Mouse (Mus musculus) hindlimb bud, embryonic 11.5 days (tissue): Measurements from ENCODE around the gene Vmn1r232.

Source experiments
- DNase-seq: peaks from one replicate; pipeline ENCODE4 v3.0.0-alpha.2; 2012; ENCODE audit warnings: low read depth, low spot score; ENCODE audit errors: extremely low spot score

Gene Vmn1r232

DNA sequence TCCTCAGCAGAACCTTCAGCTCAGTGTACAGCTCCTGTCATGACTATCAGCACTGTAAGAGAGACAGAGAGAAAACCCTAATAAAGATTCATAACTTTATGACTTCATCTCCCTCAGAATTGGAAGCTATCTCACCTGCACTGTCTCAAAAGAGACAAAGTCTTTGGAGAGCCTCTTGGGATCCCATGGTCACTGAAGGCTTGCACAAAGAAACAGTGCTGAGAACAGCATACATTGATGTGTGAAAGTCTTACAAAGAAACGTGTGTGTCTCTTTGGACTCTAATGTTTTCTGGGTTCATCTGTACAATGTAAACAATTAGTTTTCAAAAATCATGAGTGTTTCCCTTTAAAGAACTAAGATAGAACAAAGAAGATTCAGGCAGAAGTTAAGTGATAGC is at the start of gene Vmn1r232:
Gene Vmn1r232, minus strand, starts transcription at position 101 of the 400 bp plus-strand sequence.
- DNase-seq = no peak

DNA sequence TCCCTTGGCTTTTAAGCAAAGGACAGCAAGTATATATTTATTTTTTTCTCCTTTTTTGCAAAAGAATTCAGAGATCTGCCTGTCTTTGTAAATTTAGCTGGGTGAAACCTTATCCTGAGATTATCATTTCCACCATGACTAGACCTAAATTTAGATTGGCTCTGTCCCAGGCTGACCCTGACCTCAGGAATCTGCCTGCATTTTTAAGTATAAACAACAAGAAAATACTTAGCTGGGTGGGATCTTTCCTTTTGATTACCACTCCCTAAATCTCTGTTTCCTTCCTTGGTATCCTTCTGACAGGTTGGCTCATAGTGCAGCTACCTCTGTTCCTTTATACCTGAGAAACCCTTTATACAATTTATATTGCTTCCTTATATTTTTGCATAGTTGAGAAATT is 47.2 kb upstream of the Vmn1r232 start:
- no peak for DNase-seq

DNA sequence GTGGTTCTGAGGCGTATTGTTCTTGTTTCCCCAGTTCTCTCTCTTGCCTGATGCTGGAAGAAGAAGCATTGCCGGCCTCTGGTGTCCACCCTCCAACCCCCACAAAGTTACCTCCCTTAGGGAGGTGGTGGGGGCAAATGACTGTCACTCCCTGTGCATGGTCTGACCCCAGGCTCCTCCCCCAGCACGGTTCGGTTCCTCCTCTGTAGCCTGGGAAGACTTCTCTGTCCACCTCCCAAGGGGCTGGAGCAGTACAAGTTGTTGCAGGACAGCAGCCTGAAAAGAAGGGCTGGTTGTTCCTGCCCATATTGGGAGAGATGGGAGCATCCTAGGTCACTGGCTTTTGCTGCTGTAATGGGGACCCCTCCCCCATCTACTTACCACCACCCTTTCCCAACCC is 45.9 kb upstream of the Vmn1r232 start:
- DNase-seq = no peak

DNA sequence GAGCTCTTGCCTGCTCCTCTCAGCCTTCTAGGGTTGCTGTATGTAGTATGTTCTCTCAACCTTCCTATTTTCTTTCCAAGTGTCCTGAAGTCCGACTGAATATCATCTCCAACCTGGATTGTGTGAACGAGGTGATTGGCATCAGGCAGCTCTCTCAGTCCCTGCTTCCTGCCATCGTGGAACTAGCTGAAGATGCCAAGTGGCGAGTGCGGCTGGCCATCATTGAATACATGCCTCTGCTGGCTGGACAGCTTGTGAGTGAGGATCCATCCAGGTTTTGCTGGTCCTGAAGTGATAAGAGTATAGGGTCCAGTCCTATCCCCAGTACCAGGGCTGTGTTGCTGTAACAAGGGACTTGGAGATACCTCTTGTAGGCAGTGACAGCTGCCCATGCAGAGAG is 40.9 kb upstream of the Vmn1r232 start:
- DNase-seq = no peak

DNA sequence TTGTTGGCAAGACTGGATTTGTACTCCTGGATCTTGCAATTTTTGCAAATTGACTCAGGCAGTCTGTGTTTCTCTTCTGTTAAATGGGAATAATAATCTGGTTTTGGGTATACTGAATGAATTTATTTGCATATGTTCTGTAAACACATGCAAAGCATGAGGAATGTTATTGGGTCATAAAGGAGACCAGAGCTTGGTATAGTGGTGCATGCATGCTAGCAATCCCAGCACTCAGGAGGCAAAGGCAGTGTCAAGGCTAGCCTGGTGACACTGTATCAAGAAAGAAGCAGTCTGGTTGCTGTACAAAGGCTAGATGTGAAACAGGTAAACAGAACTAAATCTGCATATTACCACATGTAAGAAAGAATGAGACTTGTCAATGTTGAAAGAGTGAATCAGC is 27.1 kb upstream of the Vmn1r232 start:
- DNase-seq = no peak

DNA sequence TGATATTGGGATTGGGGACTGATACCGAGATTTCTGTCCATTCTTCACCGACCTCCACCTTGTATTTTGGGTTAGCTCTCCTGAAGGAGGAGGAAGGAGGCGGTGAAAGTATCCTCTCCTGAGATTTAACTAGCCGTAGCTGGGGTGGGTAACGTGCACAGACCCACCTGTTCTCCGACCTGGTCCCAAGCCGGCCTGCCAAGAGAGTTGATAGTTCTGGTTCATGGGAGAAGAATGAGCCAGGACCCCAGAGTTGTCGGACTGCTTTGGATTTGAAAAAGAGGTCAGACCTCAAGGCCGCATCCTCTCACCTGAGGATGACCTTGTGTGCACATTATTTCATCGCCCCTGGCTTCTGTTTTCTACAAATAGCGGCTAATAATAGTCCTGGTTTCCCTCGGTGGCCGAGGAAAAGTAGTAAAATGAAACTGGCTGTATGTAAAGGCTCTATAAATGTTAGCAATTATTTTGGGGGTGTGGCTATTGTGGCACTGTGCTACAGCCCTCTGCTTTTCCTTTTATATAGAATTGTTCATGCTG is 26.6 kb upstream of the Vmn1r232 start:
- no peak for DNase-seq

DNA sequence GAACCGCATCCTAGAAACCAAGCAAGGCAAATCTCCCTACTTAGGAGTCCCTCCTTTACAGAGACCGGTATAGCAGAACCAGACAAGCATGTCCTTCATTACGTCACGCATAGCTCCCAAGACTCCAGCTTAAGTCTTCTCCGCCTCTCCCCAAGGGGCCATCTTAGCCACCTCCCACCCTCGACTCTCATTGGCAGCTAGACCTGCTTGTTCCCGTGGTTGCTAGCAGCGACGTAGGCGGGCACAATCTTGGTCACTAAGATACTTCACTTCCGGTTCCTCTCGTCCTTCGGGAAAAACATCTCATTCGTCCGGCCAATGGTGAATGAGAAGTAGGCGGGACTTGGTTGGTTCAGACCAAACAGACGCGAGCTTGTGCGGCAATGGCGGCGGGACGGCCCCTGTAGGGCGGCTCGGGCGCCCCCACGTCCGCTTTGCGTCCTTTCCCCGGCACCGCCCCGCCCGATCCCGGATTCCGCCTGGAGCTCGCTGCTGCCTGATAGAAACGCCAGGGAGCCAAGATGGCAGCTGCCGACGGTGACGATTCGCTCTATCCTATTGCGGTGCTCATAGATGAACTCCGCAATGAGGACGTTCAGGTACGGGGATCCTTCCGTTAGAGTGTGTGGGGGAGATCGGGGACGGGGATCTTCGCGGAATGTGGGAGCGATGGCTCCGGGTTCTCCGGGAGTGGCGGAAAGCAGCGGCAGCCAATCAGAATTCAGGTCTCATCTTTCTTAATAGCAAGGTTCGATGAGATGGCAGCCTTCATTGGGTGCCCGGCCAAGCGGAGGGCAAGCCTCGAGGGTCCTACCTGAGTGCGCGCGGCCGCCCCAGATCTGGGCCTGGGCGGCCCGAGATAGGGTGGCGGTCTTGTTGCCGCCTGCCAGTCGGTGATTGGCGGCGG is 25.7 kb upstream of the Vmn1r232 start, which contains the start of gene Ppp2r1a:
Gene Ppp2r1a, plus strand, starts transcription at position 327 of the 907 bp plus-strand sequence.
- peak; percentile 99 for DNase-seq

DNA sequence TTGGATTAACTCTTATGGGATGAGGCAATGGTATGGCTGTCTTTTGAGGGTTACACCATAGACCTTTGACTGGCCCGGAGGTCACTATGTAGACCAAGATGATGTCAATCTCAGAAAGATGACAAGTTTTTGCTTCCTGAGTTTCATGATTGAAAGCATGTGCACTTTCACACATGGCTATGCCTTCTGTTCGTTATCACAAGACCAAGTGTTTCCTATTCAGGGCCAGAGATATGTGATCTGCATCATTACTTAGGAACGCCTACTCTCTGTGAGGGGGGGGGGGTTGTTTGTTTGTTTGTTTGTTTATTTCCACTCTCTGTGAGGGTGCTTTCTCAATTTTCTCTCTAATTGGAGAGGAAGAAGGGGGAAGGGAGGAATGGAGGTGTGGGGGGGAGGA is 24.7 kb upstream of the Vmn1r232 start:
- DNase-seq = no peak

DNA sequence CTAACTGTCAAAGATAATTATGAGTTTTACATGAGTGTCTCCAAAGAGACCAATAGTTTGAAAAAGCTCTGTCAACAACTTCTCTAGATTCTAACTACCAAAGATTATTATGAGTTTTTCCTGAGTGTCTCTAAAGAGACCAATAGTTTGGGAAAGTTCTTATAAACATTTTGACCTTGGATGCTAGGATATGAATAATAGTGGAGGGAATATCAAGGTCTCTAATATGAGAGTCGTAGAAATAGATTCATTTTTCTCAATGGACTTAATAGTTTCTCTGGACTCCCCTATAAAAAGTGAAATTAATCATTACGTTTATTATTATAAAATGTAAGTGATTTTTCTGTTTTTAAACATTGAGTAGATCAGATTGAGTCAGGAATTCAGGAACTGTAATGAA is 14.5 kb downstream of the Vmn1r232 start, which contains the start of gene Vmn1r231:
Gene Vmn1r231, minus strand, starts transcription at position 101 of the 400 bp plus-strand sequence.
- no peak for DNase-seq
